Mouse (Mus musculus) frontal cortex, postnatal 36 days (tissue): Measurements from ENCODE around the gene Tlr12.
"Not testable (repeated sequence)": the region's sequence is repeated elsewhere in the genome, so short reads cannot be mapped to it uniquely, and the experiment has no call there.

Experiments used
- DNase-seq, 2 experiments: peaks; one replicate each; pipeline ENCODE4 v3.0.0; 2022; ENCODE audit warnings: low spot score in 2 of 2

Gene Tlr12

GRCm38 (mm10) chr4:128620572-128620971 lies 2.2 kb upstream of the Tlr12 start:
- DNase-seq: no peak

- DNase-seq: no peak
Observed at GRCm38 (mm10) chr4:128618963-128619362, 544 bp upstream of the Tlr12 start.

GRCm38 (mm10) chr4:128617363-128618120 lies 877 bp downstream of the Tlr12 start:
- DNase-seq: no peak

DNA sequence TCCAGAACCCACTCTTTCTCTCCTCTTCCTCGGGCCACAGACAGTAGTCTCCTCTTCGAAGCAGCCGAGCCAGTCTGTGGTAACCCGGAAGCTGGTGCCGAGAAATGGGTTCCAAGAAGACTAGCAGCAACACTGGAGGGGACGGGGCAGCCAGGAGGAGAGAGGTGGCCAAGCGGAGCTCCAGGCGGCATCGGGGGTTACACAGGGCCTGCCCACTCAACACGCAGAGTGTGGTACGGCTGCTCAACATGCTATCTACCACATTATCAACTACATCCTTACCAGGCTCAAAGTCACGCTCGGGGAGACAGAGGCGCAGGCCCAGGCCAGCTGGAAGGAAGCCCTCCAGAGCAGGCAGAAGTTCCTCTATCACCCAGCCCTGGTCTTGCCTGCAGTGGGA lies 2.7 kb downstream of the Tlr12 start:
- DNase-seq: no peak

DNA sequence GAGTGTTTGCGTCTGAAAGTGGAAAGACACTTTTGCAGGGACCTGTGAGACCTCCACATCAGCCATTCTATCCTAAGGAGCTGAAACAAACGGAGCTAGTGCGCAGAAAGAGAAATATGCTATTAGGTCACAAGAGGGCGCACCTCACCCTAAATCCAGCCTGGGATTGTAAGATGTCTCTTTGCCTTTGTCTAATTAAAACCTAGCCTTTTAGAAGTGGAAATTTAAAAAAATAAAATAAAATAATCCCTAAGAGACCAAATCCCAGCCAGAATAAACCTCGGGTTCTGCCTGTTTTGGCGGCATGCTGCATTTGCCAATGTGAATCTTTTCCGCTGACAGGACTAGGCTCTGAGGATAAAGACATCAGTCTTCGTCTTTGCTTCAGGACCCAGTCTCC lies 5.1 kb downstream of the Tlr12 start:
- DNase-seq: peak; percentile 51 to 70

GRCm38 (mm10) chr4:128611726-128612125 lies 6.7 kb downstream of the Tlr12 start:
- not testable (repeated sequence) for DNase-seq

GRCm38 (mm10) chr4:128610706-128611105 lies 7.7 kb downstream of the Tlr12 start:
- DNase-seq: no peak

DNA sequence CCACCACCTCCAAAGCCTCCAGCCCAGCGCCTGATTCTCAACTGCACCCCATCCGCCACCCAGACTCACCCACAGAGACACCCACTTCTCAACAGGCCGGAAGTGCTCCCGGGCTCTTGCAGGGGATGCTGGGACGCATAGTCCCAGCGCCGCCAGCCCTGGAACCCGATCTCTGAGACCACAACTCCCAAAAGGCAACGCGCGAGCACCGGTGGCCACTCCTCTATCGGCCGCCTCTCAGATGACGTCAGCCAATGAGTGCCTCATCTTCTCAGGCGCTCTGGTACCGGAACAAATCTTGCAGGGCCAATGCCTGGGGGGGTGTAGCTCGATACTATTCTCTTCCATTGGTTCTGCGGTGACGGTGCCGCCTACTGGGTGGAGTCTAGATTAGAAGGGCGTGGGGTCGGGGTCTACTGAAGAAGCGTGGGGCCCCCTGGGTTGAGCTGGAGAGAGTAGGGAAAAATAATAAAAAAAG lies 8.5 kb downstream of the Tlr12 start, which contains the start of gene Zscan20:
TSS of gene Zscan20 (minus strand) at position 174 of the 478 bp plus-strand sequence.
- DNase-seq: peak; percentile 94 to 98

- peak in 1 of 2 experiments; percentile 37 for DNase-seq
Observed at GRCm38 (mm10) chr4:128609276-128609924, 9.0 kb downstream of the Tlr12 start.

DNA sequence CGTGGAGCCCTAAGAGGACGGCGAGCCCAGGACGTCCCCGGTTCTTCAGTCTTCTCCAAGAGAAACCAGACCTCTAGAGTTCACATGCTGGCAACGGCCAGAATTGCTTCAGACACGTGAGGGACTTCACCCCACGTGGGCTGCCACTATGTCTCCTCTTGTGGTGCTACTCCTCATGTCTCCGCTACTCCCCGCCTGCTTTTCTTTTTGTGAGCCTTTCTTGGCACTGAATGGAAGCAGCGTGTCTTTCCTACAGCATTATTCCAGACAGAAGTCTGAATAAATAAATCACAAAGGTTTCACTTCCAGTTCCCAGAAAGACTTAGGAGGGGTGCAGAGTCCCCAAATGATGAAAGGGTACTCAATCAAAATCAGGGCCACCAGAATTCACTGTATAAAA lies 10.8 kb downstream of the Tlr12 start:
- DNase-seq: peak in 1 of 2 experiments; percentile 39

DNA sequence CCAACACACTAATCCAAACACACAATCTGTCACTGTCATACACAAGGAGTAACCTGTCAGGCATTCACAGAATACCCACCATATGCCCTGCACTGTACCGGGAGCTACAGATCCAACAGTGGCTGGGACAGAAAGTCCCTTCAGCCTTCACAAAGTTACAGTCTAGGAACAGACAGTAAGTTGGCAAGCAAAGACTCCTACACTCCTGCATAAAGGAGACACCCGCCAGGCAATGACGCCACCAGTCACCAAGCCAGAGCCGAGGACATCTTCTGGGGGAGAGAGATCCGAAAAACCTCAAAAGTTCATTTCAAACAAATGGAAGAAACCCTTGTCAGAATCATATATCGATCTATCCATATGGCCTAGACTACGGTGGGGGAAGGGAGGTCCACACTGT lies 11.8 kb downstream of the Tlr12 start:
- DNase-seq: peak; percentile 35 to 57

GRCm38 (mm10) chr4:128597801-128598560 lies 20.4 kb downstream of the Tlr12 start:
- no peak for DNase-seq

DNA sequence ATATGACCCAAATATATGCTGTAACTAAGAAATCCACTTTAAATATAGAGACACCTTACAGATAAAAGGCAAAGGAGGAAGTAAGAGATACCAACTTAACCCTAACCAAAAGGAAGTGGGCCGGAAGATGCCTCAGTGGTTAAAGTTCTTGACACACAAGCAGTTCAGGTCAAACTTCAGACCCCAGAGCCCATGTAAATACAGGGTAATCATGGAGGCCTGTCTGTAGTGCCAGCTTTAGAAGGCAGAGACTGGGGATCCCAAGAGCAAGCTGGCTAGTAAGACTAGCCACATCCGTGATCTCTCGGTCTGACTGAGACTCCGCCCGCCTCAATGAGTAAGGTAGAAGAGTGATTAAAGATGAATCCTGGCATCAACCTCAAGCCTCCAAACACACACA lies 24.4 kb downstream of the Tlr12 start:
- DNase-seq: no peak

DNA sequence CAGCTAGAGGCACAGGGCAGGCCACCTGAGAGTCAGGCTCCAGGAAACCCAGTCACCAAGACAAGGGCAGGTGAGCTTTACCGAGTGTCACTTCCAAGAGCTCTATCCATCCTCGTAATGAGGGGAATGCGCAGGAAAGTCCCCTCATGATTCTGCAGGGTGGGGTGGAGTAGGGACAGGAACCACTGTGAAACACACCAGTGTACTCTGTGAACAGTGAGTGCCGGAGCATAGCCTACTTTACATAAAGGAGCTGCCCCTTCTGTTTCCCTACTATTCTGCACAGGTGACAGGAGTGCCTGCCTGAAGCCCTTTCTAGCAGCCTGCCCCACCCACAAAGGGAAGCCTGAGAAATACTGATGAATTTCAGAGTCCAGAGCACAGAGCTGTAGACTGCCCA lies 25.1 kb downstream of the Tlr12 start:
- no peak for DNase-seq

- no peak for DNase-seq
Observed at GRCm38 (mm10) chr4:128579182-128579581, 39.2 kb downstream of the Tlr12 start.

GRCm38 (mm10) chr4:128575811-128576210 lies 42.6 kb downstream of the Tlr12 start:
- no peak for DNase-seq
